Mouse (Mus musculus) hindbrain, embryonic 11.5 days (tissue): ENCODE results near the gene Akap6. TPM values are rescaled to one million over a fixed set of nuclear protein-coding genes. Genes with fewer than 3 reads are reported as not detected.

Source experiments
- polyA plus RNA-seq: library from polyadenylated mRNA; unstranded; fragments of >200 nt; fragmentation: Nextera tagmentation; extraction: Ambion mirVana; gene quantifications from 2 replicates; pipeline ENCODE4 v1.2.1, GENCODE M21; 2014

The Akap6 gene
- polyA plus RNA-seq, 1 experiment from 2014 or later, result 35.7 TPM

Other genes starting within 250 kb of the Akap6 start
- 55.9 and 59.4 TPM in 2 replicates for gene Arhgap5, start 195.4 kb upstream of the Akap6 start, polyA plus RNA-seq